Mouse (Mus musculus) hindbrain, embryonic 16.5 days (tissue): ENCODE data around the gene Phospho1. TPM values are rescaled to one million over a fixed set of nuclear protein-coding genes. Genes with fewer than 3 reads are reported as not detected.

Experiments used
- ATAC-seq: fragments of 200-750 bp; cut with Nextera tagmentation; 2 replicates; pipeline ENCODE4 v1.8.0; 2017; ENCODE audit warnings: moderate TSS enrichment, moderate library complexity
- H3K27ac ChIP-seq: fragments of 300-500 bp; sonication (generic); 2 replicates; pipeline ENCODE4 v1.5.1; 2014; ENCODE audit warnings: low read depth, mild to moderate bottlenecking, control low read depth, low read length, moderate library complexity
- H3K27me3 ChIP-seq: fragments of 300-500 bp; sonication (generic); replicated peaks from 2 replicates; pipeline ENCODE4 v1.6.1; 2014; ENCODE audit warnings: low read length; ENCODE audit not compliant: control insufficient read depth, insufficient read depth
- H3K36me3 ChIP-seq: fragments of 300-500 bp; sonication (generic); 2 replicates; pipeline ENCODE4 v1.6.1; 2014; ENCODE audit warnings: mild to moderate bottlenecking, low read length, moderate library complexity, mixed read lengths; ENCODE audit not compliant: control insufficient read depth, insufficient read depth
- H3K4me1 ChIP-seq: fragments of 300-500 bp; sonication (generic); 2 replicates; pipeline ENCODE4 v1.6.1; 2014; ENCODE audit warnings: low read depth, low read length; ENCODE audit not compliant: control insufficient read depth, insufficient read depth
- H3K4me2 ChIP-seq: fragments of 300-500 bp; sonication (generic); 2 replicates; pipeline ENCODE4 v1.6.1; 2014; ENCODE audit warnings: mild to moderate bottlenecking, low read length, control low read depth, moderate library complexity
- H3K4me3 ChIP-seq: fragments of 300-500 bp; sonication (generic); 2 replicates; pipeline ENCODE4 v1.5.1; 2014; ENCODE audit warnings: mild to moderate bottlenecking, low read length, control low read depth, moderate library complexity
- H3K9ac ChIP-seq: fragments of 300-500 bp; sonication (generic); 2 replicates; pipeline ENCODE4 v1.6.1; 2014; ENCODE audit warnings: low read depth, mild to moderate bottlenecking, control low read depth, low read length, moderate library complexity
- H3K9me3 ChIP-seq: fragments of 300-500 bp; sonication (generic); 2 replicates; pipeline ENCODE4 v1.6.1; 2014; ENCODE audit warnings: mild to moderate bottlenecking, low read length, moderate library complexity; ENCODE audit not compliant: control insufficient read depth
- WGBS: fragments of 180-500 bp; shearing (Covaris S2); extraction: QIAGEN DNeasy Blood & Tissue Kit; methylation state at CpG from one replicate; pipeline ENCODE4 v1.1.7; 2014; 5-methylcytosine and 5-hydroxymethylcytosine counted together
- polyA plus RNA-seq: library from polyadenylated mRNA; unstranded; fragments of >200 nt; fragmentation: Nextera tagmentation; extraction: Ambion mirVana; gene quantifications from 2 replicates; pipeline ENCODE4 v1.2.1, GENCODE M21; 2015

The Phospho1 gene
- polyA plus RNA-seq, 1 experiment from 2014 or later, result not detected

DNA sequence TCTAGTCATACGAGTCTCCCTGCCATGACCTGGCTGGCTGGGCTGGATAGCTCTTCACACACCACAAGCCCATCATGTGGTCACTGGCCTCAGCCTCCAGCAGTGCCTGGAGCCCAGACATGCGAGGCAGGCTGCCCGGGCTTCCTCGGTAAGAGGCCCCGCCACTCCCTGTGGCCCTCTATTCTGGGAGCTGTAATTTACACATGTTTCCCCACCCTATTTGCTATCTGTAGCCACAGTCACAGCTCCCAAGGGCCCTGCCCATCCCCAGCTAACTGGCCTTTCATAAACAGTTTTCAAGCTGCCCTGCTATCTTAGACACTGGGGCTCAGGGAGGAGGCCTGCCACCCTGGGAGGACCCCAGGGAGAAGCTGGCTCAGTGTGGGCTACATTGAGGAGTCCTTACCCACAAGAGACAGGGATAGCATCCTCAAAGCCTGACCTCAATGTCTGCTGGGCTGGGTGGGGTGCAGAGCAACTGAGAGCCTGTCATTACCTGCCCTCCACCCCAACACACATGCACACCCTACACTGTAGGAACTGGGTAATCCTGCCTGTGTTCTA, 15.8 kb upstream of the Phospho1 start:
- 86% methylated on average over 5 of the region's 5 CpGs for WGBS
- Histone ChIP-seq H3K9ac (no peak overlapping the region), H3K4me1 (no peaks in the 10 kb centered on the region)

DNA sequence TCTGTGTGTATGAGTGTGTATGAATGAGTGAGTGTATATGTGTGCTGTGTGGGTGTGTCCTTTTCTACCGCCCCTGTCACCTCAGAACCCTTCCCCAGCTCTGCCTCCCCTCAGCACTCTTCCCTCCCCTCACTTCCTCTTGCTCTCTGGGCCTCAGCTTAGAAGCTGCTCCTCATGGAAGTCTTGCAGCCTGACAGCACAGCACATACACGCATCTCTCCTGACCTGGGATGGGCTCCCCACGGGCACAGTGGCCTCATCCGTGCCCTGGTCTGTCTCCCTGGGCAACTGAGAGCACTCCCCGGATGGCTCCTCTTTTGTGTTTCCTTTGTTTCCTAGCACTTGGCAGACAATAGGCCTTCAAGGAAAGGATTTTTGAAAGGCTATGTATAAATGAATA, 14.7 kb upstream of the Phospho1 start:
- no peak for ATAC-seq
- Histone ChIP-seq H3K27ac (no peak overlapping the region), H3K36me3 (no peaks in the 10 kb centered on the region), H3K4me1 (no peaks in the 10 kb centered on the region), H3K9ac (no peak overlapping the region), H3K27me3 (no peaks in the 10 kb centered on the region), H3K4me2 (no peak overlapping the region), H3K9me3 (no peaks in the 10 kb centered on the region), H3K4me3 (no peak overlapping the region)
- WGBS, result 9% methylated on average over 5 of the region's 5 CpGs

More for the DNA sequence above, 15.8 kb upstream of the Phospho1 start:
- no peak for ATAC-seq
- H3K36me3 ChIP-seq, result no peaks in the 10 kb centered on the region
- no peaks in the 10 kb centered on the region for H3K9me3 ChIP-seq
- H3K4me3 ChIP-seq, result no peak overlapping the region
- H3K27me3 ChIP-seq, result no peaks in the 10 kb centered on the region
- H3K27ac ChIP-seq, result no peak overlapping the region
- no peak overlapping the region for H3K4me2 ChIP-seq

DNA sequence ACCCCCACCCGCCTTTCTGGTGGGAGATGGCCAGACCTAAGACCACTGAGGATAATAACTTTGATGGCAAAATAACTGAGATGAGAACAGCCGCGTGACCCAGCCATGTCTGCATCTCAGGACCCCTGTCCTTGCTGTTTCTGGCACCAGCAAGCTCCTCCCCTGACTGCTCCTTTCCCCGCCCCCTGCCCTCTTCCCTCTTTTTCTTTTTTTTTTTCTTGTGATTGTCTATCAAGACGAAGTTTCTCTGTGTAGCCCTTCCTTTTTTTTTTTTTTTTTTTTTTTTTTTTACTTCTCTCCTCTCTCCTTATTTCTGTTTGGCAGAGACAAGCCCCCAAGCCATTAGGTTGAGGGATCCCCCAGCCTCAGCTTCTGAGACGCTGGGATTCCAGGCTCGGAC, 13.5 kb upstream of the Phospho1 start:
- Histone ChIP-seq H3K4me1 (no peaks in the 10 kb centered on the region), H3K4me2 (no peak overlapping the region), H3K9me3 (no peaks in the 10 kb centered on the region), H3K9ac (no peak overlapping the region), H3K27ac (no peak overlapping the region), H3K27me3 (no peaks in the 10 kb centered on the region), H3K36me3 (no peaks in the 10 kb centered on the region), H3K4me3 (no peak overlapping the region)
- 58% methylated on average over 7 of the region's 7 CpGs for WGBS
- ATAC-seq, result no peak

DNA sequence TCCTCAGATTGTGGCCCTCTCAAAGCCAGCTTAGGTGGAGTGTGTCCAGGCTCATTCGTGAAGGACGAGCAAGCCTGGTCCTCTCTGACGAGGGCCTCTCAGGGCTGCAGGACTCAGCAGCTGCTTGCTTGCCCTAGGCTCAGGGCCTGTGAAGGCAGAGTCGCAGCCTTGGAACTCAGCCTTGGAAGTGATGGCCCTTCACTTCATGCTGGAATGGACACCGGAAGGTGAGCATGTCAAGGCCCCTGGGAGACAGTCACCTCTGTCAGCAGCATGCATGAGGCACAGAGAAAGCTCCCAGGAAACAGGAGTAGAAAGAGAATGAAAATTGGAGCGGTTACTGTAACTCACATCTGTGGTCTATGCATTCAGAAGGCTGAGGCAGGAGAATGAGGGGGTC, 12.6 kb upstream of the Phospho1 start:
- no peak overlapping the region for H3K4me3 ChIP-seq
- no peaks in the 10 kb centered on the region for H3K27me3 ChIP-seq
- ATAC-seq, result no peak
- no peak overlapping the region for H3K9ac ChIP-seq
- no peaks in the 10 kb centered on the region for H3K4me1 ChIP-seq
- H3K4me2 ChIP-seq, result no peak overlapping the region
- H3K27ac ChIP-seq, result no peak overlapping the region
- no peaks in the 10 kb centered on the region for H3K36me3 ChIP-seq
- no peaks in the 10 kb centered on the region for H3K9me3 ChIP-seq
- WGBS, result 82% methylated on average over 6 of the region's 6 CpGs

DNA sequence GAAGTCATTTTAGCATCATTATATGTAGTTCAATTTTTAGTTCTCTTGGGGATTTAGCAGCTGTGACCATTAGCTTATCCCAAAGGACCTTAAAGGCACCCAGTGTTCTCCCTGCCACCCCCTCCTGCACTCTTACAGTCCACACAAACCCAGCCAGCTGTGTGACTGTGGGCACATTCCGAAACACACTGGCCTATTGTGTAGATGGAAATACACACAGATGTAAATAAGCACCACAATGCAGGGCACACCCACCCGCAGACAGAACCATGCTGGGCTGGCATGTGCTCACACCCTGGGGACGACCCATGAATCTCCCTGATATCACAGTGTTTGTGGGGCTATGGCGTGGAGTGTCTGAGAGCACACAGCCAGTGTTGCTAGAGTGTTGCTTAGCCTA, 12.1 kb upstream of the Phospho1 start:
- 50% methylated on average over 4 of the region's 4 CpGs for WGBS

DNA sequence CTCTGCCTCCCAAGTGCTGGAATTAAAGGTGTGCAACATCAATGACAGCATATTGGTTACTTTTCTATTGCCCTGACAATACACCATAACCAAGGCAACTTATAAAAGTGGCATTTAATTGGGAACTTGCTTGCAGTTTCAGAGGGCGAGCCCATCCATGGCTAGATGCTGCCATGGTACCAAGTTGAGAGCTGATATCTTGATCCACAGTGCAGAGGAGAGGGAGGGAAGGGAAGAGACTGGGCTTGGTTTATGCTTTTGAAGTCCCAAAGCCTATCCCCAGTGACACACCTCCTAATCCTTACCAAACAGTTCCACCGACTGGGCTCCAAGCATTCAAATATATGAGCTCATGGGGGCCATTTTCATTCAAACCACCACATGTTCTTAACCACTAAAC, 10.2 kb upstream of the Phospho1 start:
- Histone ChIP-seq H3K9me3 (no peaks in the 10 kb centered on the region), H3K9ac (no peak overlapping the region), H3K27me3 (no peaks in the 10 kb centered on the region), H3K4me1 (no peaks in the 10 kb centered on the region), H3K36me3 (no peaks in the 10 kb centered on the region), H3K27ac (no peak overlapping the region), H3K4me2 (no peak overlapping the region), H3K4me3 (no peak overlapping the region)
- WGBS, result 90% methylated on average over 2 of the region's 2 CpGs
- no peak for ATAC-seq

More for the DNA sequence above, 12.1 kb upstream of the Phospho1 start:
- H3K9me3 ChIP-seq, result no peaks in the 10 kb centered on the region
- no peaks in the 10 kb centered on the region for H3K27me3 ChIP-seq
- ATAC-seq, result no peak
- no peak overlapping the region for H3K27ac ChIP-seq
- H3K4me3 ChIP-seq, result no peak overlapping the region
- no peaks in the 10 kb centered on the region for H3K4me1 ChIP-seq
- no peak overlapping the region for H3K9ac ChIP-seq
- no peak overlapping the region for H3K4me2 ChIP-seq
- no peaks in the 10 kb centered on the region for H3K36me3 ChIP-seq

DNA sequence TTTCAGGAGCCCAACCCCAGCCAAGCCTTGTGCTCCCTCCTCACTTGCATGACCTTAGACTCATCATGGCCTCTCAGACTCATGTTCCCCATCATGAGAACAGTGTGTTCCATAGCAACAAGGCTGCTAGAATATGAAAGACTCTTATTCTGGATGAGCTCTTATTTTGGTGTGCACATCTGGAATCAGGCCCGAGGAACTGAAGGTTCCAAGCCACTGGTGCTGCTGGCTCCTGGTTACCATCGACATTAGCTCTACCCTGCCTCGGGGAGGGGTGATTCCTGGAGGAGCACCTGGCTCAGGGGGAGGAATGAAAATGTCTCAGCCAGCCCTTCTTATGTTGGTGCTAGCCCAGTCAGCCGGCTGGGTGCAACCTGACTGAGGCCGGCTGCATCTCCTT, 9.4 kb upstream of the Phospho1 start:
- no peaks in the 10 kb centered on the region for H3K9me3 ChIP-seq
- H3K4me3 ChIP-seq, result no peak overlapping the region
- H3K9ac ChIP-seq, result no peak overlapping the region
- ATAC-seq, result no peak
- H3K36me3 ChIP-seq, result no peaks in the 10 kb centered on the region
- no peak overlapping the region for H3K4me2 ChIP-seq
- H3K27ac ChIP-seq, result no peak overlapping the region
- WGBS, result 78% methylated on average over 5 of the region's 5 CpGs
- H3K4me1 ChIP-seq, result no peaks in the 10 kb centered on the region
- no peaks in the 10 kb centered on the region for H3K27me3 ChIP-seq

DNA sequence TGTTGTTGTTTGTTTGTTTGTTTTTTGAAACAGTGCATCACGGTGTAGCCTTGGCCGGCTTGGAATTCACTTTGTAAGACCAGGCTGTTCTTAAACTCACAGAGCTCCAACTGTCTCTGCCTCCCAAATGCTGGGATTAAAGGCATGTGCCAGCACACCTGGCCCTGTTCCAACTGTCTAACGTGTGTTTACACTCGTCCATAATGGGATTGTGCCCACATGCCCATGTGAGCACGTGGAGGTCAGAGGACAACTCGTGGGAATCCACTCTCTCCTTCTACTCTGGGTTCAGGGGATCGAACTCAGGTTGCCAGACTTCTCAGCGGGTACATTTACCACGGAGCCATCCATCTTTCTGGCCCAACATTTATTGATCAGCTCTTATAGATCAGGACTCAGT, 8.9 kb upstream of the Phospho1 start:
- Histone ChIP-seq H3K27me3 (no peaks in the 10 kb centered on the region), H3K4me2 (no peak overlapping the region), H3K4me3 (no peak overlapping the region), H3K9ac (no peak overlapping the region), H3K27ac (no peak overlapping the region), H3K4me1 (no peaks in the 10 kb centered on the region), H3K9me3 (no peaks in the 10 kb centered on the region), H3K36me3 (no peaks in the 10 kb centered on the region)
- WGBS, result 74% methylated on average over 9 of the region's 9 CpGs
- ATAC-seq, result no peak

DNA sequence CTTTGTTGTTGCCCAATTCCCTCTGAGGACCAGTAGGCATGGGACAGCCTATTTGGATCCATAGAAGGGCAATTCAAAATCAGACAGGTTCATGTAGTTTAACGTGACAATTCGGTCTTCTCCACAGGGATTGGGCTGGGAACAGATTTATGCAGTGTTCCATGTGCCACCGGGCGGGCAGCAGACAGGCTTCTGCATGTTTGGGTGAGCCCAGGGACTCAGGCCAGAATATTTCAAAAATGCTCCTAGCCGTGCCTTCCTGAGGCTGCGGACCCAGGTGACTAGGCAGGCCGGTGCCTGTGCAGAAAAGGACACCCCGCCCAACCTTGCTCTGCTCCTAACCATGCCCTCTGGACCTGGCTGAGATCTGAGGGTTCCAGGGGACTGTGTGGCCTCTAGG, 5.2 kb upstream of the Phospho1 start:
- H3K27ac ChIP-seq, result no peak overlapping the region
- no peaks in the 10 kb centered on the region for H3K9me3 ChIP-seq
- peaks cover 3% of the 10 kb centered on the region; the same call in 1 of the 2 replicates for H3K4me1 ChIP-seq
- WGBS, result 89% methylated on average over 8 of the region's 8 CpGs
- H3K4me3 ChIP-seq, result no peak overlapping the region
- H3K36me3 ChIP-seq, result no peaks in the 10 kb centered on the region
- no peak overlapping the region for H3K9ac ChIP-seq
- H3K4me2 ChIP-seq, result no peak overlapping the region
- no peak for ATAC-seq
- H3K27me3 ChIP-seq, result no peaks in the 10 kb centered on the region; the same call in none of the 2 replicates

DNA sequence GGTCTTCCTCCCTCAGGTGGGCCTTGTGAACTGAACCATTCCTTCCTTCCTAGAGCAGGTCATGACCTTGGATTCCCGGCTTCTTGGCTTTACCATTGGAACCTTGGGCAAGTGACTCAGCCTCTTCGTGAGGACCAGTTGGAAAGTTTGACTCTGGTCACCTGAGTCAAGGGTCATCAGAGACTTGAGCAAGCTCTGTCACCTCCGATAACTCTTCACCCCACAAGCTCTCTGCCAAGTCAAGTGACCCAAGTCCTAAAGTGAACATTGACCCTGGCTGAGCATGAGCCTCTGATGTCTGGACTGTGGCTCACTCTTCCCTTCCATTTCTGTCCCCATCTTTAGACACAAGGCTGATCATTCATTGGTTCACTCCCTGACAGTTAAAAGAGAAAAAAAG, 2.8 kb upstream of the Phospho1 start:
- Histone ChIP-seq H3K27ac (no peak overlapping the region), H3K4me2 (no peak overlapping the region), H3K9ac (no peak overlapping the region), H3K9me3 (no peaks in the 10 kb centered on the region), H3K27me3 (peaks cover 11% of the 10 kb centered on the region), H3K4me3 (no peak overlapping the region), H3K36me3 (no peaks in the 10 kb centered on the region), H3K4me1 (peaks cover 10% of the 10 kb centered on the region)
- ATAC-seq, result no peak
- 95% methylated on average over 3 of the region's 3 CpGs for WGBS
